Mouse (Mus musculus) c-Kit-positive CD71-negative TER-119-negative erythroid progenitor cells, embryonic 14.5 days (primary cell): ENCODE results near the gene Gm10721.
"Not testable (repeated sequence)": the region's sequence is repeated elsewhere in the genome, so short reads cannot be mapped to it uniquely, and the experiment has no call there.

ENCODE experiments used
- DNase-seq: peaks from one replicate; pipeline ENCODE4 v3.0.0-alpha.2; 2013; ENCODE audit warnings: low read depth

The Gm10721 gene

GRCm38 (mm10) chr9:3025653-3026052 lies 12.7 kb downstream of the Gm10721 start:
- DNase-seq, result not testable (repeated sequence)

- not testable (repeated sequence) for DNase-seq
Measured at GRCm38 (mm10) chr9:3026136-3026535, 13.2 kb downstream of the Gm10721 start.

GRCm38 (mm10) chr9:3026741-3027140 lies 13.8 kb downstream of the Gm10721 start:
- DNase-seq, result not testable (repeated sequence)

- peak; percentile 29 for DNase-seq
Measured at GRCm38 (mm10) chr9:3027200-3027599, 14.3 kb downstream of the Gm10721 start.

- not testable (repeated sequence) for DNase-seq
Measured at GRCm38 (mm10) chr9:3029276-3030000, 16.5 kb downstream of the Gm10721 start.

- peak; percentile 93 for DNase-seq
Measured at GRCm38 (mm10) chr9:3030677-3031318, 17.9 kb downstream of the Gm10721 start.

- DNase-seq, result not testable (repeated sequence)
Measured at GRCm38 (mm10) chr9:3034299-3034698, 21.4 kb downstream of the Gm10721 start, which contains the start of gene Gm17535. TSS of gene Gm17535 (plus strand) at chr9:3034599.

- DNase-seq, result not testable (repeated sequence)
Measured at GRCm38 (mm10) chr9:3036577-3036976, 23.6 kb downstream of the Gm10721 start, which contains the start of gene Gm10715. TSS of gene Gm10715 (plus strand) at chr9:3036877.

- DNase-seq, result peak; percentile 1
Measured at GRCm38 (mm10) chr9:3038161-3038560, 25.2 kb downstream of the Gm10721 start.
